Mouse (Mus musculus) cortical plate, adult 2 months (tissue): ENCODE data around the gene Chrna9. TPM values are rescaled to one million over a fixed set of nuclear protein-coding genes. Genes with fewer than 3 reads are reported as not detected.

ENCODE experiments used
- H3K27ac ChIP-seq: fragments of 200-500 bp; 2 replicates; pipeline ENCODE4 v1.5.1; 2012; ENCODE audit warnings: low read length, control low read depth, inconsistent platforms; ENCODE audit not compliant: insufficient read depth
- H3K4me1 ChIP-seq: fragments of 200-500 bp; 2 replicates; pipeline ENCODE4 v1.6.1; 2011; ENCODE audit warnings: low read length; ENCODE audit not compliant: control insufficient read depth, insufficient read depth
- H3K4me3 ChIP-seq: fragments of 200-500 bp; 2 replicates; pipeline ENCODE4 v1.5.1; 2011; ENCODE audit warnings: mild to moderate bottlenecking, low read length, control low read depth; ENCODE audit not compliant: insufficient read depth
- CTCF ChIP-seq: fragments of 200-500 bp; IDR thresholded peaks from 2 replicates; pipeline ENCODE4 v1.5.1; 2011; ENCODE audit warnings: mild to moderate bottlenecking, control low read depth, low read length; ENCODE audit not compliant: insufficient read depth; ENCODE audit errors: extremely low read depth
- POLR2A ChIP-seq: fragments of 200-500 bp; IDR thresholded peaks from 2 replicates; pipeline ENCODE4 v1.6.1; 2011; ENCODE audit warnings: mild to moderate bottlenecking, low read length, control low read depth; ENCODE audit not compliant: insufficient read depth; ENCODE audit errors: extremely low read depth
- polyA plus RNA-seq: library from polyadenylated mRNA; depleted of rRNA; stranded (reverse); fragments of >200 nt; gene quantifications from 2 replicates; pipeline ENCODE4 v1.2.3, GENCODE M21; 2012

The Chrna9 gene
- polyA plus RNA-seq, 1 experiment, result not detected

GRCm38 (mm10) chr5:65916930-65917329, 17.8 kb upstream of the Chrna9 start:
- Histone ChIP-seq H3K4me1 (no peaks in the 10 kb centered on the region), H3K27ac (no peak overlapping the region), H3K4me3 (no peak overlapping the region)
- TF ChIP-seq POLR2A (no peak), CTCF (no peak)

DNA sequence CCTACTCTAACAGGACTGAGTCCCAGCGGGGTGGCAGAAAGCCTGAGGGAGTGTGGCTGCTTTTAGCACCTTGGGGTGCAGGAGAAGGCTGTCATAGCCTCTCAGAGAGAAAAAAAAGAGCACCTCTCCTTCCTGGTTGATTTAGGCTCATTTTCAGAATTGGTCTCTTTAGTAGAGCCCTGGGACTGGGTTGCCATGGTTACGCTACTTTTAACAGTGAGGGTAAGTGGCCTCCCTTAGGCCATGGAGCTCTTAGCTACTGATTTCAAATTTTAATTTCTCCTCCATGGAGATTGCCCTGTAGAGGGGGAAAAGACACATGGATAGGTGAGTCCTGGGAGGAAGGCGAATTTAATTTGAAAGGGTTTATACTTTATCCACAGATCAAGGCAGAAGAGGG, 16.1 kb upstream of the Chrna9 start:
- H3K27ac ChIP-seq, result no peak overlapping the region
- TF ChIP-seq POLR2A (no peak), CTCF (no peak)
- H3K4me3 ChIP-seq, result no peak overlapping the region
- no peaks in the 10 kb centered on the region for H3K4me1 ChIP-seq

- Histone ChIP-seq H3K27ac (no peak overlapping the region), H3K4me3 (no peak overlapping the region), H3K4me1 (no peaks in the 10 kb centered on the region)
- TF ChIP-seq CTCF (no peak), POLR2A (no peak)
Measured at GRCm38 (mm10) chr5:65919326-65919725, 15.4 kb upstream of the Chrna9 start.

GRCm38 (mm10) chr5:65919904-65920303, 14.8 kb upstream of the Chrna9 start:
- H3K4me3 ChIP-seq, result no peak overlapping the region
- no peak for TF ChIP-seq POLR2A
- no peak for TF ChIP-seq CTCF
- no peaks in the 10 kb centered on the region for H3K4me1 ChIP-seq
- no peak overlapping the region for H3K27ac ChIP-seq

DNA sequence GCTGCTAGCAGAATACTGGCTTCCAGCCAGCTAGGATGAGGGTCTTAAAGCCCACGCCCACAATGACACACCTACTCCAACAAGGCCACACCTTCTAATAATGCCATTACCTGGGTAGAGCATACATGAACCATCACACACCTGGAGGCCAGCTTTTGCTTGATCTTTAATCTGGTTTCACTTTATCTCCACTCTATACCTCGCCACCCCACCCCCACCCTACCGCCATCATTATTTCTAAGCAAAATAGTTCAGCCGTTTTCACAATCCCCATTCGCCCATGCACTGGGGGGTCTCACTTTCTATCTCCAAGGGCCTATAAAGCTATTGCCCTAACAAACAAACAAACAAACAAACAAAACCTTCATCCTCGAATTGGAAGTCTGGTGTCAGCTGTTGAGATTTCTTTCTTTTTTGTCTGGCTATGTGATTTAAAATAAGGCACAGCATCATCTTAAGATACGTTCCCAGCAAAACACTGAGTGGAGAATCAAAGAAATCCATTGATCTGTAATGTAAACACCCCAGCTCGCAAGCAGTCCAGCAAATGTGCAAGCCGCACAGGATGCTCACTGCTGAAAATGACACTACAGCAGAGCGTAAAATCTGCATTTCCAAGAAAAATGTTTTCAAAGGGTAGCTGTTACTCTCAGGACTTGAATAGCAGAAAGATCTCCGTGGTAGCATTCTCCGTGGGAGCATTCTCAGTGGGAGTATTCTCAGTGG, 13.9 kb upstream of the Chrna9 start:
- Histone ChIP-seq H3K4me3 (no peak overlapping the region), H3K27ac (no peak overlapping the region)
- TF ChIP-seq POLR2A, result no peak
- TF ChIP-seq CTCF, result no peak

GRCm38 (mm10) chr5:65921477-65922138, 13.1 kb upstream of the Chrna9 start:
- TF ChIP-seq POLR2A (no peak), CTCF (no peak)
- Histone ChIP-seq H3K27ac (no peak overlapping the region), H3K4me1 (no peaks in the 10 kb centered on the region), H3K4me3 (no peak overlapping the region)

More for the DNA sequence above, 13.9 kb upstream of the Chrna9 start:
- no peaks in the 10 kb centered on the region for H3K4me1 ChIP-seq

- Histone ChIP-seq H3K4me1 (no peaks in the 10 kb centered on the region), H3K4me3 (no peak overlapping the region), H3K27ac (no peak overlapping the region)
- TF ChIP-seq POLR2A, result no peak
- no peak for TF ChIP-seq CTCF
Measured at GRCm38 (mm10) chr5:65926666-65927065, 8.1 kb upstream of the Chrna9 start.

DNA sequence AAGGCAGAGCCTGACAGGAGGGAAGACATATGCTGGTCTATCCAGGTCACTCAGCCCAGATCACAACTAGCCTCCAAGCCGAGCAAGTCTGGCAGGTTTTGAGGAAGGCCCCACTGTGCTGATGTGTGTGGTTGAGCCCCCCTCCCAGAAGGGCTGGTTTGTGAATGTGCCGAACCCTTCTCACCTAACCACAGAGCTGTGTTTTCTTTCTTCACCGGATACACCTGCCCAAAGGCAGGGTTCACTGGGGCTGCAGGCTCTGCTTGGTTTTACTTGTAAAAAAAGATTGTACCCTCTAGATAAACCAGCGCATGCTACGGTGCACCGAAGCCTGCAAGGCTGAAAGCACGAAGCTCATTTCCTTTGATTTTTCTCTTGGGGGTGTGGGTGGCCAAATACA, 5.6 kb upstream of the Chrna9 start:
- Histone ChIP-seq H3K4me1 (no peaks in the 10 kb centered on the region), H3K4me3 (no peak overlapping the region), H3K27ac (no peak overlapping the region)
- TF ChIP-seq CTCF, result no peak
- TF ChIP-seq POLR2A, result no peak

GRCm38 (mm10) chr5:65930171-65930570, 4.5 kb upstream of the Chrna9 start:
- Histone ChIP-seq H3K4me1 (no peaks in the 10 kb centered on the region), H3K27ac (no peak overlapping the region), H3K4me3 (no peak overlapping the region)
- TF ChIP-seq POLR2A (no peak), CTCF (no peak)

GRCm38 (mm10) chr5:65933258-65933657, 1.5 kb upstream of the Chrna9 start:
- TF ChIP-seq CTCF, result no peak
- TF ChIP-seq POLR2A, result no peak
- no peak overlapping the region for H3K4me3 ChIP-seq
- no peak overlapping the region for H3K27ac ChIP-seq
- no peaks in the 10 kb centered on the region for H3K4me1 ChIP-seq
